Mouse (Mus musculus): ENCODE data around the gene Gtf3a.
"Not testable (repeated sequence)": the region's sequence is repeated elsewhere in the genome, so short reads cannot be mapped to it uniquely, and the experiment has no call there.

DNA sequence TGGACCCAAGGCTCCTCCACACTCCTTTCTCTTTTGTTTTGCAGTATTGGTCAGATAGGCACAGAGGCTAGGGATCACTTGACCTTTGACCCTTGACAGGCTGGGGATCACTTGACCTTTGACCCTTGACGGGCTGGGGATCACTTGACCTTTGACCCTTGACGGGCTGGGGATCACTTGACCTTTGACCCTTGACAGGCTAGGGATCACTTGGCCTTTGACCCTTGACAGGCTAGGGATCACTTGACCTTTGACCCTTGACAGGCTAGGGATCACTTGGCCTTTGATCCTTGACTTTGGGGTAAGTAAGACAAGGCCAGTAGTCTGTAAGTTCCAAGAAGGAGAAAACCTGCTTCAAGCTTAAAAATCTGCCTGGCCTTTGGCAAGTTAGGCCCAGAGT is 6.5 kb upstream of the Gtf3a start:
- TF ChIP-seq CTCF (conservative IDR thresholded peaks at IDR 0.05; ENCODE audit: low read length); POU5F1 (IDR thresholded peaks at IDR 0.05; ENCODE audit: borderline replicate concordance, low read length); NANOG (IDR thresholded peaks at IDR 0.05; ENCODE audit: borderline replicate concordance, low read length): not testable (repeated sequence)

Measured in E14TG2a.4 (cell line).